Mouse (Mus musculus) natural killer cell, adult 2 months (primary cell): Measurements from ENCODE around the gene Gm21854.
"Not testable (repeated sequence)": the region's sequence is repeated elsewhere in the genome, so short reads cannot be mapped to it uniquely, and the experiment has no call there.

ENCODE experiments used
- DNase-seq, 2 experiments: peaks; one replicate each; pipeline ENCODE4 v3.0.0; 2022; ENCODE audit warnings: low spot score in 2 of 2

The Gm21854 gene

DNA sequence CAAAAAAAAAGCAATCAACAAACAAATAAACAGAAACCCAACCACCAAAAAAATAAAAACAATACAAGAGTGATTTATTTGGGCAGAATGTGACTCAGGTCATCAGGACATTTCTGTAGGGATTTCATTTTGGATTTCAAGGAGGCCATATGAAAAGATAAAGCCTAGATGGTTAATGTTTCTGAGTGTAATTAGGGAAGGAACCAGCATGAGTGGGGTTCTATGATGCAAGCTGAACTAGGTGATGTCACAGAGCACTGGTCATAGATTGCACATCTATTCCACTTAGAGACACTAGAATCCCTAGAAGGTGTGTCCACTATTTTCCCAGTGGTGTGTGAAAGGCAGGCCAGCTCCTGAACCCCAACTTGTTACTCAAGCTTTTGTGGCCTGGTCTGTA, at the start of gene Gm21854:
Gm21854 (plus strand) TSS at position 301 of the 400 bp plus-strand sequence.
- not testable (repeated sequence) for DNase-seq
